Mouse (Mus musculus): ENCODE results near the gene Itga2b. TPM values are rescaled to one million over a fixed set of nuclear protein-coding genes. Genes with fewer than 3 reads are reported as not detected.

Itga2b gene
- polyA plus RNA-seq (2012; ENCODE audit: insufficient read depth, low replicate concordance), result 3,342 and 4,614 TPM in 2 replicates

- TF ChIP-seq FLI1 (IDR thresholded peaks at IDR 0.05; ENCODE audit: low read length) (peak; percentile 76; the same call in 1 of the 2 replicates), GATA1 (IDR thresholded peaks at IDR 0.05; ENCODE audit: borderline replicate concordance, low read length) (peak; percentile 98)
- Histone ChIP-seq H3K4me1 (peaks cover 87% of the 10 kb centered on the region), H3K4me3 (replicated peaks) (peak within 1 kb of the TSS; percentile 95)
Observed at GRCm38 (mm10) chr11:102469648-102470357, at the start of gene Itga2b. Itga2b (minus strand) TSS chr11:102470122.

GRCm38 (mm10) chr11:102514793-102515424, 45.0 kb upstream of the Itga2b start:
- H3K36me3 ChIP-seq (replicated peaks; ENCODE audit: low read length), result peaks cover 63% of the 10 kb centered on the region
- no peaks in the 10 kb centered on the region for H3K9me3 ChIP-seq
- peaks cover 7% of the 10 kb centered on the region; the same call in 1 of the 2 replicates for H3K4me1 ChIP-seq
- no peaks in the 10 kb centered on the region for H3K27me3 ChIP-seq (replicated peaks)
- H3K4me3 ChIP-seq (replicated peaks), result no peak overlapping the region
- TF ChIP-seq GATA1 (IDR thresholded peaks at IDR 0.05; ENCODE audit: borderline replicate concordance, low read length) (no peak), FLI1 (IDR thresholded peaks at IDR 0.05; ENCODE audit: low read length) (no peak)

More at GRCm38 (mm10) chr11:102469648-102470357, at the start of gene Itga2b:
- Histone ChIP-seq H3K9me3 (peaks cover 4% of the 10 kb centered on the region; the same call in 1 of the 2 replicates), H3K27me3 (replicated peaks) (no peaks in the 10 kb centered on the region), H3K36me3 (replicated peaks; ENCODE audit: low read length) (peaks cover 80% of the 10 kb centered on the region)

GRCm38 (mm10) chr11:102510226-102510625, 40.3 kb upstream of the Itga2b start:
- peaks cover 63% of the 10 kb centered on the region for H3K36me3 ChIP-seq (replicated peaks; ENCODE audit: low read length)

GRCm38 (mm10) chr11:102496732-102497131, 26.8 kb upstream of the Itga2b start:
- no peak overlapping the region for H3K4me3 ChIP-seq (replicated peaks)
- peaks cover 82% of the 10 kb centered on the region for H3K36me3 ChIP-seq (replicated peaks; ENCODE audit: low read length)
- TF ChIP-seq GATA1 (IDR thresholded peaks at IDR 0.05; ENCODE audit: borderline replicate concordance, low read length) (no peak), FLI1 (IDR thresholded peaks at IDR 0.05; ENCODE audit: low read length) (no peak)
- peaks cover 40% of the 10 kb centered on the region for H3K4me1 ChIP-seq
- H3K27me3 ChIP-seq (replicated peaks), result no peaks in the 10 kb centered on the region
- H3K9me3 ChIP-seq, result no peaks in the 10 kb centered on the region

More at GRCm38 (mm10) chr11:102510226-102510625, 40.3 kb upstream of the Itga2b start:
- H3K4me1 ChIP-seq, result peaks cover 7% of the 10 kb centered on the region; the same call in 1 of the 2 replicates
- H3K27me3 ChIP-seq (replicated peaks), result no peaks in the 10 kb centered on the region
- no peak overlapping the region for H3K4me3 ChIP-seq (replicated peaks)
- TF ChIP-seq GATA1 (IDR thresholded peaks at IDR 0.05; ENCODE audit: borderline replicate concordance, low read length), result no peak
- no peak for TF ChIP-seq FLI1 (IDR thresholded peaks at IDR 0.05; ENCODE audit: low read length)
- no peaks in the 10 kb centered on the region for H3K9me3 ChIP-seq

- H3K9me3 ChIP-seq, result no peaks in the 10 kb centered on the region
- TF ChIP-seq GATA1 (IDR thresholded peaks at IDR 0.05; ENCODE audit: borderline replicate concordance, low read length) (no peak), FLI1 (IDR thresholded peaks at IDR 0.05; ENCODE audit: low read length) (no peak)
- H3K27me3 ChIP-seq (replicated peaks), result no peaks in the 10 kb centered on the region
- peaks cover 78% of the 10 kb centered on the region for H3K36me3 ChIP-seq (replicated peaks; ENCODE audit: low read length)
- H3K4me3 ChIP-seq (replicated peaks), result no peak overlapping the region
- peaks cover 40% of the 10 kb centered on the region for H3K4me1 ChIP-seq
Observed at GRCm38 (mm10) chr11:102496206-102496605, 26.3 kb upstream of the Itga2b start.

GRCm38 (mm10) chr11:102495742-102496141, 25.8 kb upstream of the Itga2b start:
- Histone ChIP-seq H3K27me3 (replicated peaks) (no peaks in the 10 kb centered on the region), H3K9me3 (no peaks in the 10 kb centered on the region), H3K4me1 (peaks cover 43% of the 10 kb centered on the region), H3K4me3 (replicated peaks) (no peak overlapping the region), H3K36me3 (replicated peaks; ENCODE audit: low read length) (peaks cover 76% of the 10 kb centered on the region)
- TF ChIP-seq GATA1 (IDR thresholded peaks at IDR 0.05; ENCODE audit: borderline replicate concordance, low read length), result no peak
- no peak for TF ChIP-seq FLI1 (IDR thresholded peaks at IDR 0.05; ENCODE audit: low read length)

- no peak overlapping the region for H3K4me3 ChIP-seq (replicated peaks)
- no peaks in the 10 kb centered on the region for H3K9me3 ChIP-seq
- H3K4me1 ChIP-seq, result peaks cover 48% of the 10 kb centered on the region
- no peaks in the 10 kb centered on the region for H3K27me3 ChIP-seq (replicated peaks)
- H3K36me3 ChIP-seq (replicated peaks; ENCODE audit: low read length), result peaks cover 71% of the 10 kb centered on the region
- no peak for TF ChIP-seq FLI1 (IDR thresholded peaks at IDR 0.05; ENCODE audit: low read length)
- no peak for TF ChIP-seq GATA1 (IDR thresholded peaks at IDR 0.05; ENCODE audit: borderline replicate concordance, low read length)
Observed at GRCm38 (mm10) chr11:102495114-102495513, 25.2 kb upstream of the Itga2b start.

- H3K36me3 ChIP-seq (replicated peaks; ENCODE audit: low read length), result peaks cover 68% of the 10 kb centered on the region
- TF ChIP-seq GATA1 (IDR thresholded peaks at IDR 0.05; ENCODE audit: borderline replicate concordance, low read length) (no peak), FLI1 (IDR thresholded peaks at IDR 0.05; ENCODE audit: low read length) (no peak)
- no peaks in the 10 kb centered on the region for H3K27me3 ChIP-seq (replicated peaks)
- no peaks in the 10 kb centered on the region for H3K9me3 ChIP-seq
- peaks cover 53% of the 10 kb centered on the region for H3K4me1 ChIP-seq
- H3K4me3 ChIP-seq (replicated peaks), result no peak overlapping the region
Observed at GRCm38 (mm10) chr11:102494063-102494650, 24.2 kb upstream of the Itga2b start.

- H3K9me3 ChIP-seq, result no peaks in the 10 kb centered on the region
- H3K27me3 ChIP-seq (replicated peaks), result no peaks in the 10 kb centered on the region
- peaks cover 68% of the 10 kb centered on the region for H3K36me3 ChIP-seq (replicated peaks; ENCODE audit: low read length)
- H3K4me1 ChIP-seq, result peaks cover 55% of the 10 kb centered on the region
- TF ChIP-seq GATA1 (IDR thresholded peaks at IDR 0.05; ENCODE audit: borderline replicate concordance, low read length) (no peak), FLI1 (IDR thresholded peaks at IDR 0.05; ENCODE audit: low read length) (no peak)
- H3K4me3 ChIP-seq (replicated peaks), result no peak overlapping the region
Observed at GRCm38 (mm10) chr11:102493241-102493640, 23.3 kb upstream of the Itga2b start.

All from megakaryocyte, embryonic 14.5 days (primary cell).